Mouse (Mus musculus) midbrain, embryonic 13.5 days (tissue): ENCODE measurements around the gene Rnf138rt1. TPM values are rescaled to one million over a fixed set of nuclear protein-coding genes. Genes with fewer than 3 reads are reported as not detected.

Experiments used
- polyA plus RNA-seq: library from polyadenylated mRNA; unstranded; fragments of >200 nt; fragmentation: Nextera tagmentation; extraction: Ambion mirVana; gene quantifications from 2 replicates; pipeline ENCODE4 v1.2.1, GENCODE M21; 2015

Rnf138rt1 gene
- polyA plus RNA-seq, 1 experiment from 2014 or later, result 1.9 TPM

Other genes starting within 250 kb of the Rnf138rt1 start
- gene Grpr, start 211.7 kb downstream of the Rnf138rt1 start, polyA plus RNA-seq, result 0.16 and 0.18 TPM in 2 replicates
- 69.3 and 89.6 TPM in 2 replicates for gene Ap1s2, start 147.7 kb upstream of the Rnf138rt1 start, polyA plus RNA-seq
- 53.1 and 56.7 TPM in 2 replicates for gene Zrsr2, start 197.3 kb upstream of the Rnf138rt1 start, polyA plus RNA-seq